Mouse (Mus musculus) CH12.LX (cell line): ENCODE measurements around the gene Zfp708. TPM values are rescaled to one million over a fixed set of nuclear protein-coding genes. Genes with fewer than 3 reads are reported as not detected.

Experiments
- DNase-seq: peaks from one replicate; pipeline ENCODE4 v3.0.0-alpha.2; 2013; ENCODE audit errors: extremely low read depth
- H3K27ac ChIP-seq: 2 replicates; pipeline ENCODE4 v1.5.1; 2012; ENCODE audit warnings: low read depth, mild to moderate bottlenecking, control low read depth, moderate library complexity; ENCODE audit not compliant: insufficient read depth
- H3K27me3 ChIP-seq: replicated peaks from 2 replicates; pipeline ENCODE3; 2012; ENCODE audit warnings: inconsistent platforms
- H3K36me3 ChIP-seq, 2 experiments: replicated peaks in 1 of 2; 2 replicates each; pipeline versions ENCODE3 to v1.6.1; 2012; ENCODE audit warnings: inconsistent platforms in 1 of 2, low read length in 1 of 2, mild to moderate bottlenecking in 1 of 2, mixed read lengths in 1 of 2, moderate library complexity in 1 of 2; ENCODE audit not compliant: control insufficient read depth in 1 of 2, insufficient read depth in 1 of 2
- H3K4me1 ChIP-seq, 2 experiments: 2 replicates each; pipeline ENCODE4 v1.6.1; 2012; ENCODE audit warnings: inconsistent platforms in 1 of 2, moderate library complexity in 1 of 2; ENCODE audit not compliant: insufficient read depth in 2 of 2, control insufficient read depth in 1 of 2
- H3K4me2 ChIP-seq: 2 replicates; pipeline ENCODE4 v1.6.1; 2012; ENCODE audit warnings: low read depth, mild to moderate bottlenecking, control low read depth; ENCODE audit not compliant: poor library complexity, insufficient read depth, severe bottlenecking
- H3K4me3 ChIP-seq, 3 experiments: fragments of 150-350 bp in 1 of 3; sonication (generic) in 1 of 3; replicated peaks in 1 of 3; 2 replicates each; pipeline versions ENCODE3 to v1.5.1; 2011 to 2012; ENCODE audit warnings: low read depth in 2 of 3, low read length in 2 of 3, mild to moderate bottlenecking in 2 of 3, moderate library complexity in 2 of 3, control low read depth in 1 of 3, improper control_type of control experiment in 1 of 3, inconsistent platforms in 1 of 3, mixed read lengths in 1 of 3; ENCODE audit not compliant: poor library complexity in 1 of 3
- H3K79me2 ChIP-seq: replicated peaks from 2 replicates; pipeline ENCODE4 v1.6.1; 2012; ENCODE audit warnings: mild to moderate bottlenecking, moderate library complexity; ENCODE audit not compliant: control insufficient read depth, poor library complexity, insufficient read depth, severe bottlenecking; ENCODE audit errors: extremely low read depth
- H3K9ac ChIP-seq: 2 replicates; pipeline ENCODE4 v1.6.1; 2012; ENCODE audit warnings: low read depth, mild to moderate bottlenecking, control low read depth, moderate library complexity; ENCODE audit not compliant: insufficient read depth
- H3K9me3 ChIP-seq: replicated peaks from 2 replicates; pipeline ENCODE3; 2012; ENCODE audit warnings: low read length, inconsistent platforms, mixed read lengths
- BHLHE40 ChIP-seq: IDR thresholded peaks from 2 replicates; pipeline ENCODE4 v1.6.1; 2011; ENCODE audit warnings: mild to moderate bottlenecking, low read depth, low read length, improper control_type of control experiment
- CHD1 ChIP-seq: IDR thresholded peaks from 2 replicates; pipeline ENCODE4 v1.6.1; 2012; ENCODE audit warnings: low read depth, low read length, improper control_type of control experiment, inconsistent platforms
- CHD2 ChIP-seq: IDR thresholded peaks from 2 replicates; pipeline ENCODE4 v1.6.1; 2011; ENCODE audit warnings: low read length, improper control_type of control experiment
- CTCF ChIP-seq, 2 experiments: IDR thresholded peaks in 1 of 2; conservative IDR thresholded peaks in 1 of 2; 2 replicates each; pipeline ENCODE4 v1.5.1; 2011 to 2012; ENCODE audit warnings: low read depth in 2 of 2, low read length in 2 of 2, improper control_type of control experiment in 1 of 2, inconsistent platforms in 1 of 2, mild to moderate bottlenecking in 1 of 2, moderate library complexity in 1 of 2
- E2F4 ChIP-seq: IDR thresholded peaks from 2 replicates; pipeline ENCODE4 v1.6.1; 2011; ENCODE audit warnings: low read depth, low read length, improper control_type of control experiment; ENCODE audit not compliant: insufficient replicate concordance
- ELF1 ChIP-seq: IDR thresholded peaks from 2 replicates; pipeline ENCODE4 v1.6.1; 2014; ENCODE audit warnings: low read depth, mild to moderate bottlenecking, inconsistent platforms, low read length, improper control_type of control experiment
- EP300 ChIP-seq: IDR thresholded peaks from 2 replicates; pipeline ENCODE4 v1.6.1; 2011; ENCODE audit warnings: low read length, improper control_type of control experiment
- ETS1 ChIP-seq: conservative IDR thresholded peaks from 2 replicates; pipeline ENCODE4 v1.6.1; 2012; ENCODE audit warnings: low read depth, mild to moderate bottlenecking, inconsistent platforms, low read length, improper control_type of control experiment, moderate library complexity
- HCFC1 ChIP-seq: IDR thresholded peaks from 2 replicates; pipeline ENCODE4 v1.6.1; 2012; ENCODE audit warnings: low read depth, mild to moderate bottlenecking, inconsistent platforms, low read length, improper control_type of control experiment
- IRF4 ChIP-seq: IDR thresholded peaks from 2 replicates; pipeline ENCODE4 v1.6.1; 2014; ENCODE audit warnings: low read depth, mild to moderate bottlenecking, inconsistent platforms, low read length, improper control_type of control experiment
- JUND ChIP-seq: conservative IDR thresholded peaks from 2 replicates; pipeline ENCODE4 v1.6.1; 2011; ENCODE audit warnings: low read depth, low read length, improper control_type of control experiment
- KAT2A ChIP-seq: IDR thresholded peaks from 2 replicates; pipeline ENCODE4 v1.6.1; 2012; ENCODE audit warnings: low read length, improper control_type of control experiment, inconsistent platforms; ENCODE audit not compliant: insufficient replicate concordance
- MAZ ChIP-seq: IDR thresholded peaks from 2 replicates; pipeline ENCODE4 v1.6.1; 2012; ENCODE audit warnings: low read depth, mild to moderate bottlenecking, inconsistent platforms, low read length, improper control_type of control experiment, moderate library complexity
- MEF2A ChIP-seq: IDR thresholded peaks from 2 replicates; pipeline ENCODE4 v1.6.1; 2014; ENCODE audit warnings: low read depth, mild to moderate bottlenecking, inconsistent platforms, low read length, improper control_type of control experiment, borderline replicate concordance
- MXI1 ChIP-seq: IDR thresholded peaks from 2 replicates; pipeline ENCODE4 v1.6.1; 2011; ENCODE audit warnings: mild to moderate bottlenecking, low read depth, low read length, improper control_type of control experiment
- MYC ChIP-seq: IDR thresholded peaks from 2 replicates; pipeline ENCODE4 v1.6.1; 2011; ENCODE audit warnings: low read depth, mild to moderate bottlenecking, improper control_type of control experiment, low read length
- NELFE ChIP-seq: IDR thresholded peaks from 2 replicates; pipeline ENCODE4 v1.6.1; 2011; ENCODE audit warnings: low read depth, low read length, improper control_type of control experiment
- NRF1 ChIP-seq: IDR thresholded peaks from 2 replicates; pipeline ENCODE4 v1.6.1; 2014; ENCODE audit warnings: low read depth, mild to moderate bottlenecking, inconsistent platforms, low read length, improper control_type of control experiment, moderate library complexity
- PAX5 ChIP-seq: IDR thresholded peaks from 2 replicates; pipeline ENCODE4 v1.6.1; 2012; ENCODE audit warnings: low read length, inconsistent platforms, mixed read lengths
- POLR2A ChIP-seq: IDR thresholded peaks from 2 replicates; pipeline ENCODE4 v1.6.1; 2011; ENCODE audit warnings: low read depth, mild to moderate bottlenecking, improper control_type of control experiment, low read length
- POLR2AphosphoS2 ChIP-seq: IDR thresholded peaks from 2 replicates; pipeline ENCODE4 v1.6.1; 2011; ENCODE audit warnings: low read depth, low read length, improper control_type of control experiment
- RAD21 ChIP-seq: IDR thresholded peaks from 2 replicates; pipeline ENCODE4 v1.6.1; 2011; ENCODE audit warnings: low read depth, mild to moderate bottlenecking, low read length, improper control_type of control experiment, moderate library complexity
- RCOR1 ChIP-seq: conservative IDR thresholded peaks from 2 replicates; pipeline ENCODE4 v1.6.1; 2012; ENCODE audit warnings: low read depth, mild to moderate bottlenecking, inconsistent platforms, low read length, improper control_type of control experiment
- SIN3A ChIP-seq: IDR thresholded peaks from 2 replicates; pipeline ENCODE4 v1.6.1; 2012; ENCODE audit warnings: low read length, improper control_type of control experiment, inconsistent platforms
- SMC3 ChIP-seq: IDR thresholded peaks from 2 replicates; pipeline ENCODE4 v1.6.1; 2011; ENCODE audit warnings: low read depth, low read length, improper control_type of control experiment
- TBP ChIP-seq: conservative IDR thresholded peaks from 2 replicates; pipeline ENCODE4 v1.6.1; 2011; ENCODE audit warnings: low read depth, low read length, improper control_type of control experiment
- TCF12 ChIP-seq: IDR thresholded peaks from 2 replicates; pipeline ENCODE4 v1.6.1; 2014; ENCODE audit warnings: low read depth, mild to moderate bottlenecking, inconsistent platforms, low read length, improper control_type of control experiment
- UBTF ChIP-seq: IDR thresholded peaks from 2 replicates; pipeline ENCODE4 v1.6.1; 2012; ENCODE audit warnings: low read depth, mild to moderate bottlenecking, inconsistent platforms, low read length, improper control_type of control experiment, moderate library complexity
- USF1 ChIP-seq: IDR thresholded peaks from 2 replicates; pipeline ENCODE4 v1.6.1; 2014; ENCODE audit warnings: low read depth, mild to moderate bottlenecking, inconsistent platforms, low read length, improper control_type of control experiment
- USF2 ChIP-seq: conservative IDR thresholded peaks from 2 replicates; pipeline ENCODE4 v1.6.1; 2011; ENCODE audit warnings: low read depth, low read length, improper control_type of control experiment
- ZC3H11A ChIP-seq: IDR thresholded peaks from 2 replicates; pipeline ENCODE4 v1.6.1; 2012; ENCODE audit warnings: low read depth, mild to moderate bottlenecking, inconsistent platforms, low read length, improper control_type of control experiment
- ZMIZ1 ChIP-seq: IDR thresholded peaks from 2 replicates; pipeline ENCODE4 v1.6.1; 2012; ENCODE audit warnings: low read depth, mild to moderate bottlenecking, inconsistent platforms, low read length, improper control_type of control experiment
- ZNF384 ChIP-seq: IDR thresholded peaks from 2 replicates; pipeline ENCODE4 v1.6.1; 2012; ENCODE audit warnings: low read depth, low read length, improper control_type of control experiment, inconsistent platforms
- dilution Hi-C: fragments of 300-500 bp; cut with MboI; formaldehyde crosslinking; loops from 2 replicates; pipeline ENCODE4 v1.14.3; 2020; ENCODE audit warnings: low sequenced_read_pairs; ENCODE audit not compliant: extremely low pct_unique_long_range_greater_than_20kb, extremely low pct_ligation_motif_present
- in situ Hi-C: fragments of 300-500 bp; cut with MboI; formaldehyde crosslinking; loops from 3 replicates; pipeline ENCODE4 v1.14.3; 2019; ENCODE audit warnings: low sequenced_read_pairs, low pct_ligation_motif_present, low pct_unique_long_range_greater_than_20kb, mixed read lengths
- polyA plus RNA-seq: library from polyadenylated mRNA; unstranded; fragments of >175 nt; gene quantifications from 2 replicates; pipeline ENCODE4 v1.2.1, GENCODE M21; 2012; ENCODE audit warnings: low read depth; ENCODE audit not compliant: insufficient read length
- total RNA-seq, 2 experiments: library from RNA; depleted of rRNA; stranded (reverse); fragments of 300-350 nt in 1 of 2; fragments of >200 nt in 1 of 2; gene quantifications; 2 replicates each; pipeline ENCODE4 v1.2.3; 2012 to 2014

The Zfp708 gene
- total and polyA plus RNA-seq, 3 experiments = 0.81 to 4.2 (median 1.1) TPM

DNA sequence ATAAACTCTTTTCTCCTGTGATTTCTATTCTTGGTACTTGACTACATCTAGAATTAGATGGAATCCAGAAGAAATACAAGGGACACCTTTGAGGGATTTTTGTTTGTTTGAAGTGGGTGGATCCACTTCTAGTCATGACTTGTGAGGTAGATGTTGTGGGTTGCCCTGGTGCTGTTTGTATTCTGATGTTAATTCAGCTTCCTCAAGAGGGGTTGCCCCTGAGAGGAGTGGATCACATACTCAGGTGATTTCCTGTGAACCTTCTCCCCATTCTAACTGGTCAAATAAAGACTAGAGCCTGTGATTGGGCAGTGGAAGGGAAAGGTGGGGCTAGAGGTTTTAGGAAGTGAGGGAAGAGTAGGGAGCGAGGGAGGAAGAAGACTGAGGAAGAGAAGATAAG lies 15.8 kb downstream of the Zfp708 start:
- in situ Hi-C loops (no loop called here), dilution Hi-C loops (no loop called here)
- Histone ChIP-seq H3K79me2 (no peaks in the 10 kb centered on the region; the same call in 1 of the 2 replicates), H3K4me2 (peak overlapping the region; percentile 92), H3K27me3 (no peaks in the 10 kb centered on the region), H3K27ac (no peak overlapping the region), H3K9ac (peak overlapping the region; percentile 70; the same call in 1 of the 2 replicates), H3K36me3 (peaks cover 0 to 34% of the 10 kb centered on the region in 2 experiments), H3K9me3 (no peaks in the 10 kb centered on the region), H3K4me1 (peaks cover 0 to 16% of the 10 kb centered on the region in 2 experiments; a peak in 2 of 4 replicates), H3K4me3 (peak overlapping the region in 2 of 3 experiments; percentile 62 to 65)
- TF ChIP-seq ELF1 (peak; percentile 48), TCF12 (no peak), ZNF384 (no peak)
- peak; percentile 70 for DNase-seq

DNA sequence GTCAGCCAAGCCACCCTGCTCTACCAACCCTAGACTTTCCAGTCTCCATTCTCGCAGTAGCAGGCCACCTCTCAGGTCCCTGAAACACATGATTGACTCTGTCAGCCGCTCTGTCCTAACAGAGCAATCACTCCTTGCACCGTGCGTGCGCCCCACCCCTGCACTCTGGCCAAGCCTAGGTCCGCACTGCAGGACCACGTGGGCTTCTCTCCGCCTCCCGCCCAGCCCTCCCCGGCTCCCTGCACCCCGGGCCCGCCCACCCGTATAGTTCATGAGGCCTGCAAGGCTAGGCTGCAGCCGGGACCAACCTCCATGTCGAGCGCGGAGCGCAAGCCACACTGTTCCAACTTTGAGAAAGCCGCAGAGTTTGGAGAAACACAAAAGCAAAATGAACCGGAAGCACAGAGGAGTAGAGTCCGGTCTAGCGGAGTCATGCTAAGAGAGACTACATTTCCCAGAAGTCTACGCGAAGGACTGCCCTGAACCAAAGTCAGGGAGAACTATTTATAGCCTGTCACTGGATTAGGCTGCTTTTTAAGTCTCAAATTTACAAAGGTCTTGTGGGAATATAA lies 16.5 kb downstream of the Zfp708 start:
- in situ Hi-C loops = no loop called here
- peak overlapping the region; percentile 58 to 65 (median 62) for H3K4me3 ChIP-seq
- H3K9ac ChIP-seq = peak overlapping the region; percentile 70
- peak; percentile 76 for DNase-seq
- peak overlapping the region; percentile 40; the same call in 1 of the 2 replicates for H3K27ac ChIP-seq
- H3K9me3 ChIP-seq = no peaks in the 10 kb centered on the region
- H3K4me2 ChIP-seq = peak overlapping the region; percentile 92
- no peaks in the 10 kb centered on the region; the same call in 1 of the 2 replicates for H3K79me2 ChIP-seq
- dilution Hi-C loops = no loop called here
- no peaks in the 10 kb centered on the region for H3K27me3 ChIP-seq
- H3K4me1 ChIP-seq = peaks cover 0 to 16% of the 10 kb centered on the region in 2 experiments; a peak in 2 of 4 replicates
- peaks cover 0 to 35% of the 10 kb centered on the region in 2 experiments for H3K36me3 ChIP-seq
- TF ChIP-seq SIN3A = peak; percentile 62
- TF ChIP-seq SMC3 = no peak
- peak; percentile 56; the same call in 1 of the 2 replicates for TF ChIP-seq NELFE
- no peak for TF ChIP-seq JUND
- TF ChIP-seq ZC3H11A = no peak
- TF ChIP-seq ETS1 = no peak
- no peak for TF ChIP-seq POLR2AphosphoS2
- no peak for TF ChIP-seq CHD1
- TF ChIP-seq MYC = no peak
- TF ChIP-seq MXI1 = peak; percentile 91
- TF ChIP-seq NRF1 = no peak
- peak; percentile 68 for TF ChIP-seq POLR2A
- TF ChIP-seq PAX5 = no peak
- TF ChIP-seq CTCF (conservative IDR thresholded peaks at IDR 0.05 in 1 of 2, IDR thresholded peaks at IDR 0.05 in 1 of 2; ENCODE audit: low read depth in 2 of 2, low read length in 2 of 2) = no peak
- TF ChIP-seq USF1 = peak; percentile 61
- peak; percentile 88 for TF ChIP-seq MEF2A
- TF ChIP-seq TCF12 = no peak
- TF ChIP-seq IRF4 = no peak
- TF ChIP-seq HCFC1 = peak; percentile 91
- TF ChIP-seq CHD2 = no peak
- no peak for TF ChIP-seq RAD21
- TF ChIP-seq RCOR1 = no peak
- TF ChIP-seq ZMIZ1 = no peak
- TF ChIP-seq BHLHE40 = no peak
- peak; percentile 30; the same call in 1 of the 2 replicates for TF ChIP-seq USF2
- TF ChIP-seq KAT2A = peak; percentile 74; the same call in 1 of the 2 replicates
- no peak for TF ChIP-seq UBTF
- TF ChIP-seq E2F4 = no peak
- 0 out of 2 replicates have a peak, but pooled peaks have one; percentile 45 for TF ChIP-seq TBP
- TF ChIP-seq EP300 = no peak
- no peak for TF ChIP-seq MAZ
